Mouse (Mus musculus) brain, embryonic 14.5 days (tissue): ENCODE data around the gene Wbp1.

ENCODE experiments used
- CTCF ChIP-seq: fragments of 200-500 bp; IDR thresholded peaks from 2 replicates; pipeline ENCODE4 v1.5.1; 2012; ENCODE audit warnings: inconsistent platforms, mild to moderate bottlenecking, moderate library complexity, borderline replicate concordance; ENCODE audit not compliant: insufficient read depth, insufficient read length; ENCODE audit errors: extremely low read depth
- POLR2A ChIP-seq: fragments of 200-500 bp; IDR thresholded peaks from 2 replicates; pipeline ENCODE4 v1.6.1; 2012; ENCODE audit warnings: mild to moderate bottlenecking, inconsistent platforms, borderline replicate concordance; ENCODE audit not compliant: poor library complexity, insufficient read depth, insufficient read length, severe bottlenecking; ENCODE audit errors: extremely low read depth

DNA sequence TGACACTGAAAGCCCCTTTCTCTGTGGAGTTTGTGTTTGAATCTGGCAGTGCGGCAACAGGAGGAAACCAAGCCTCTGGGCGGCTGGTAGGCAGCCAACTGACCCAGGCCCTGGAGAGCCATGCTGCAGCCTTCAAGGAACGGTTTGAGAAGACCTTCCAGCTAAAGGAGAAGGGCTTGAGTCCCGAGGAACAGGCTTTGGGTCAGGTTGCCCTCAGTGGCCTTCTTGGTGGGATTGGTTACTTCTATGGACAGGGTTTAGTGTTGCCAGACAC, 4.3 kb downstream of the Wbp1 start:
- TF ChIP-seq CTCF: no peak
- TF ChIP-seq POLR2A: no peak
